Mouse (Mus musculus) kidney, postnatal 25 days (tissue): ENCODE data around the gene Ankrd63.

Source experiments
- DNase-seq, 2 experiments: peaks; one replicate each; pipeline ENCODE4 v3.0.0; 2021; ENCODE audit warnings: mixed read lengths in 2 of 2

The Ankrd63 gene

GRCm38 (mm10) chr2:118703913-118704730, at the start of gene Ankrd63:
TSS of gene Ankrd63 (minus strand) at chr2:118703963.
- peak in 1 of 2 experiments; percentile 34 for DNase-seq

GRCm38 (mm10) chr2:118752792-118753108, 49.0 kb upstream of the Ankrd63 start:
- DNase-seq = no peak

- peak in 1 of 2 experiments; percentile 51 for DNase-seq
Observed at GRCm38 (mm10) chr2:118751896-118752791, 48.4 kb upstream of the Ankrd63 start.

GRCm38 (mm10) chr2:118750476-118750875, 46.7 kb upstream of the Ankrd63 start:
- DNase-seq = peak in 1 of 2 experiments; percentile 28

- peak in 1 of 2 experiments; percentile 24 for DNase-seq
Observed at GRCm38 (mm10) chr2:118749341-118749884, 45.6 kb upstream of the Ankrd63 start.

- DNase-seq = peak; percentile 61 to 65
Observed at GRCm38 (mm10) chr2:118747301-118747960, 43.7 kb upstream of the Ankrd63 start.

- peak; percentile 40 to 65 for DNase-seq
Observed at GRCm38 (mm10) chr2:118745915-118746901, 42.4 kb upstream of the Ankrd63 start.

- peak; percentile 86 to 96 for DNase-seq
Observed at GRCm38 (mm10) chr2:118745232-118745884, 41.6 kb upstream of the Ankrd63 start, which contains the start of gene Inafm2. TSS of gene Inafm2 (plus strand) at chr2:118745758.

- DNase-seq = peak in 1 of 2 experiments; percentile 9
Observed at GRCm38 (mm10) chr2:118744621-118745020, 40.9 kb upstream of the Ankrd63 start.

- DNase-seq = peak; percentile 49 to 53
Observed at GRCm38 (mm10) chr2:118743261-118743943, 39.6 kb upstream of the Ankrd63 start.

- no peak for DNase-seq
Observed at GRCm38 (mm10) chr2:118741183-118741582, 37.4 kb upstream of the Ankrd63 start.

GRCm38 (mm10) chr2:118740341-118740740, 36.6 kb upstream of the Ankrd63 start:
- peak in 1 of 2 experiments; percentile 10 for DNase-seq

GRCm38 (mm10) chr2:118733341-118733740, 29.6 kb upstream of the Ankrd63 start:
- DNase-seq = peak in 1 of 2 experiments; percentile 24

GRCm38 (mm10) chr2:118731981-118732380, 28.2 kb upstream of the Ankrd63 start:
- no peak for DNase-seq

- DNase-seq = peak; percentile 82 to 87
Observed at GRCm38 (mm10) chr2:118730622-118730915, 26.8 kb upstream of the Ankrd63 start.

GRCm38 (mm10) chr2:118729816-118730621, 26.3 kb upstream of the Ankrd63 start:
- peak in 1 of 2 experiments; percentile 27 for DNase-seq

GRCm38 (mm10) chr2:118729194-118729593, 25.4 kb upstream of the Ankrd63 start:
- peak in 1 of 2 experiments; percentile 16 for DNase-seq

- DNase-seq = peak; percentile 38 to 57
Observed at GRCm38 (mm10) chr2:118728337-118728736, 24.6 kb upstream of the Ankrd63 start, which contains the start of gene Plcb2. TSS of gene Plcb2 (minus strand) at chr2:118728438.

- no peak for DNase-seq
Observed at GRCm38 (mm10) chr2:118727911-118728310, 24.1 kb upstream of the Ankrd63 start.
